Mouse (Mus musculus): Measurements from ENCODE around the gene Pcsk6.
"Not testable (repeated sequence)": the region's sequence is repeated elsewhere in the genome, so short reads cannot be mapped to it uniquely, and the experiment has no call there.

Pcsk6 gene

GRCm38 (mm10) chr7:65861591-65862472 lies at the start of gene Pcsk6:
Pcsk6 (plus strand) TSS chr7:65861734.
- no peak for DNase-seq (ENCODE audit: low read depth)

- DNase-seq (ENCODE audit: low read depth): no peak
Observed at GRCm38 (mm10) chr7:65813611-65814212, 47.8 kb upstream of the Pcsk6 start.

- no peak for DNase-seq (ENCODE audit: low read depth)
Observed at GRCm38 (mm10) chr7:65817564-65817963, 44.0 kb upstream of the Pcsk6 start.

DNA sequence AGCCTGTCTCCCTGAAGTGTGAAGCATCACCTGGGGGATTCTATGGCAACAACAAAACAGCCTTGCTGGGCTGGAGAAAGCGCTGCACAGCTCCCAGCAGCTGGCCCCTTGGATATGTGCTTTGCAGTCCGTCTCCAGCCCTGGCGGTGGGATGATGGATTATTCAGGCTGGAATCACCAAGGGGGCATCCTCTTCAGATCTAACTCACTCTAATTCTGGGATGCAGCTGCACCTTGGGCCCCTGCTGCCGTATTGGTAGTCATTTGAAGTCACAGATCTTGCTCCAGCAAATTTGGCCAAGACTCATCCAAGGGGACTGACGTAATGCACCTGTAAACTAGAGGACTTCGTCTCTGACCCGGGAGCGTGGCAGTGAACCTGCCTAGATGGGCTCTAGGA lies 41.1 kb upstream of the Pcsk6 start:
- no peak for DNase-seq (ENCODE audit: low read depth)

DNA sequence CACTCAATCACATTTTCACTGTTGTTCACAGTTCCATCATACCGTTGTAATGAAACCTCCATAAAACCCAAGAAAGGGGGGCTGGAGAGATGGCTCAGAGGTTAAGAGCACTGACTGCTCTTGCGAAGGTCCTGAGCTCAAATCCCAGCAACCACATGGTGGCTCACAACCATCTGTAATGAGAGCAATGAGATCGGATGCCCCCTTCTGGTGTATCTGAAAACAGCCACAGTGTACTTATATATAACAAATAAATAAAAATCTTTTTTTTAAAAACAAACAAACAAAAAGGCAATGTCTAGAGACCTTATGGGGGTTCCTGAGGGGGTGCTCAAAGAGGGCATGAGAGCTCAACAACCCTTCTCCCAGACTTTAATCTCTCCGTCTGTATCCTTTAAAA lies 39.6 kb upstream of the Pcsk6 start:
- not testable (repeated sequence) for DNase-seq (ENCODE audit: low read depth)

DNA sequence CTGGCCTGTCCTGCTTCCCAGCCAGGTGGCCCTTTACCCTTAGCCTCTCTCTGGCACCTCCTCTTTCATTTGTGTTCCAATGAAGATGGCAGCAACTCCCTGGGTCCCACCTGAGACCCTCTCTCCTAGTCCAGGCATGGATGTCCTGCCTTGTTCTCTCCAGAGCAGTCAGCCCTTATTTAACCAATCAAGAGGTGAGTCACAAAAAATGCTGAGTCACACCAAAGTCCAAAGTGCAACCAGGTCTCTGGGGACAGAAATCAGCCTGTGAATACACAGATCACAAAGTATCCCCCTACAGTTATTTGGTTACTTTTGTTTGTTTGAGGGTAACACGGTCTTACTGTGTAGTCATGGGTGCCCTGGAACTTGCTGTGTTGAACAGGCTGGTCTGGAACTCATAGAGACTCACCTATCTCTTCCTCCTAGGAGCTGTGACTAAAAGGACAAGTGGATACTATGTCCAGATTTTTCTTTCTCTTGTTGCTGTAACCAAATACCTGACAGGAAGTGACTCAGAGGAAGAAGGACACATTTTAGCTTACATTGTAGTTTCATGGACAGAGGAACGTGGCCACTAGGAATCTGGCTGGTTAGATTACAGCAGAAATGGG lies 38.9 kb upstream of the Pcsk6 start:
- no peak for DNase-seq (ENCODE audit: low read depth)

DNA sequence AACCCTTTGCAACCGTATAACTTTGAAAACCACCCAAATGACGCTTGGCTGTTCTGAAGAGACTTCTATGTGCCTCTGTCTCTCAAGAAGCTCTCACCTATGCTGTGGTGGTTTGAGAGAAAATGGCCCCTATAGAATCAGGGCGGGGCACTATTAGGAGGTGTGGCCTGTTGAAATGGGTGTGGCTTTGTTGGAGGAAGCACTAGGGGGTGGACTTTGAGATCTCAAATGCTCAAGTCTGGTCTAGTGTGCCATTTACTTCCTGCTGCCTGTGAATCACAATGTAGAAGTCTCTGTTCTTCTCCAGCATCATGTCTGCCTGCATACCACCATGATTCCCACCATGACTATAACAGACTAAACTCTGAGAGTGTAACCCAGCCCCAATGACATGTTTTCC lies 21.8 kb upstream of the Pcsk6 start:
- DNase-seq (ENCODE audit: low read depth): no peak

DNA sequence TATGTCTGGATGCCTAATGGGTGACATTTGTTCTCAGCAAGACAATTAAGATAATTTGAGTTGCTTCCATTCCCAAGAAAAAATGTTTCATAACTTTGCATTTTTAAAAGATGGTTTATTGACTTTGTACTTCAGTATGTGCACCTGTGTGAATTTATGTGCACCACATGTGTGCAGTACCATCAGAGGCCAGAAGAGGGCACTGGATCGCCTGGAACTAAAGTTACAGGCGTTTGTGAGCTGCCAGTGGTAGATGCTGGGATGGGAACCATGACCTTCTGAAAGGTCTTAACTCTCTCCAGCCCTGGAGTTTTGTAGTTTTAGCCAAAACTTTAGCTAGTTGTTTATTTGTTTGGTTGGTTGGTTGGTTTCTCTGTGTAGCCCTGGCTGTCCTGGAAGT lies 18.3 kb upstream of the Pcsk6 start:
- no peak for DNase-seq (ENCODE audit: low read depth)

- DNase-seq (ENCODE audit: low read depth): no peak
Observed at GRCm38 (mm10) chr7:65860981-65861380, 553 bp upstream of the Pcsk6 start.

GRCm38 (mm10) chr7:65862473-65863176 lies 1.1 kb downstream of the Pcsk6 start:
- DNase-seq (ENCODE audit: low read depth): no peak

GRCm38 (mm10) chr7:65869173-65869572 lies 7.6 kb downstream of the Pcsk6 start:
- DNase-seq (ENCODE audit: low read depth): no peak

- DNase-seq (ENCODE audit: low read depth): no peak
Observed at GRCm38 (mm10) chr7:65869794-65870193, 8.3 kb downstream of the Pcsk6 start.

DNA sequence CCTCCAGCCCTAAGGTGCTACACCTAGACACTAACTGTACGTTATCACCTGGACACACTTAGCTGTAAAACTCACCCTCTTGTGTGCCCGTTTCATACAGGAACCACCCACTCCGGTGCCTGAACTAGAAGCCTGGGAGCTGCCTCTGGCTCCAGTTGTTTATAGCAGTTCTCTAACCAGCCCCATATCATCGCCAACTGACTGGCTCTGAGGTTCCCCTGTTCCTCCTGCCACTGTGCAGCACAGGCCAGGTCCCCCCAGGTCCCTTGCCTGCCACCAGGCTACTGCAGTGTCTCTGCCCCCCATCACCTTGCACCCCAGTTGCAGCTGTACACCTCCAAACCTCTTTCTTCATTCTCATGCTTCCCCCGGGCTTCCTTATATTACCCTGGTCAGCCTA lies 8.7 kb downstream of the Pcsk6 start:
- no peak for DNase-seq (ENCODE audit: low read depth)

DNA sequence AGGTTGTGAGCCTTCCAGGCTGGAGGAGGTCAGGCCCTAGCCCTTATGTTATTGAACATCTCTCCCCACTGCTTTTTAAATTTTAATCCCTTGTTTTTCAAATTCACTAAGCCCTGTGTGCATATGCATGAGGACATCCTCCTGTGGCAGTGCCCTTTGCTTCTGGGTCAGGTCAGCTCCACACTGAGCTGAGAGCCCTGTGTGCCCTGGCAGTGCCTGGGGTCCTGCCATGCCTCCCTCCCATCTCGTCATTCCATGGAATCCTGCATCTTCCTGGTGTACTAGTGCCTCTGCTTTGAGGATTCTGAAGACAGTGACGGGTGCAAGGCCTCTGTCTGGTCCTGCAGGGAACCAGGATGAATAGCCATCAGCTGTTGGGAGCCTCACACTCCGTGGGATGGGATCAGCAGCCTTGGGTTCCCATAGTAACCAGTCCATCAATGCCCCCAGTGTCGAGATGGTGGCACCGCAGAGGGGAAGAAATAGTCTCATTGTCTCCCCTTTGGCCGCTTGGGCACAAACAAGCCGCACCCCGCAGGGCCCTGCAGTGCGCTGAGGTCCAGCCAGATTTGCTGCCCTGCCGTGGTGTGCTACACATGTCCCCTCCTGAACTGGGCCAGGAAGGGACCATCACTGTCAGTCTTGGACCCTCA lies 9.5 kb downstream of the Pcsk6 start:
- DNase-seq (ENCODE audit: low read depth): no peak

- no peak for DNase-seq (ENCODE audit: low read depth)
Observed at GRCm38 (mm10) chr7:65871851-65872250, 10.3 kb downstream of the Pcsk6 start.

GRCm38 (mm10) chr7:65873176-65873845 lies 11.8 kb downstream of the Pcsk6 start:
- no peak for DNase-seq (ENCODE audit: low read depth)

DNA sequence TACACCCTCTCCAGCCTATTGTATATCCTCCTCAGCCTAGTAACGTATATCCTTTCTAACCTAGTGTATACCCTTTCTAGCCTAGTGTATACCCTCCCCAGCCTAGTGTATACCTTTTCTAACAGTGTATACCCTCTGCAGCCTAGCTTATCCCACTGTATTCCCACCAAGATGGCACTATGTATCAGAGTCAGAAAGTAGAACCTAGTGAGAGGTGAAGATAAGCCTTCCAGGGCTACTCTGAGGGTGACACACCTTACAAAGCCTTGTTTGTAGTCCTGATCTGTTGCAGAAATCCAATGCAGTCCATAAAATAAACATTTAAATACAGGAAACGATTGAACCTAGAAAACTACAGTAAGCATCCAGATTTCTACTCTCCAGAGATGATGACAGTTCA lies 12.4 kb downstream of the Pcsk6 start:
- DNase-seq (ENCODE audit: low read depth): no peak

- DNase-seq (ENCODE audit: low read depth): no peak
Observed at GRCm38 (mm10) chr7:65876596-65876995, 15.1 kb downstream of the Pcsk6 start.

- no peak for DNase-seq (ENCODE audit: low read depth)
Observed at GRCm38 (mm10) chr7:65878234-65878633, 16.7 kb downstream of the Pcsk6 start.

DNA sequence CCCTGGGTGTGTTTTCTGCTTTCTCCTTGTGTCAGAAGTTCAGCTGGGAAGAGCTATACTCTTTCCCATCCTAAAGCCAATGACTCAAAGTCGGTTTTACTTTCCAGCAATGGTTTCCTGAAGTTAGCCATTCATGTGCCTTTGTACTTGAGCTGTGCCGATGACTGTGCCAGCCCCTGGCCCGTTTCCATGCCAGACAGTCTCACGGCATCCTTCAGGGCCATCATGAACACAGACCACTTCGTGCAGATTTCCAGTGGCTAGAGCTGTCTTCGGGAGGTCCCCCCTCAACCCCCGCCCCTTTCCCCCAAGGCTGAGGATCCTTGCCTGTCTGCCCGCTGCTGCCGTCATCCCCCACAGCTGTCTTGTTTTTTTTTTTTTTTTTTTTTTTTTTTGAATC lies 17.8 kb downstream of the Pcsk6 start:
- no peak for DNase-seq (ENCODE audit: low read depth)

DNA sequence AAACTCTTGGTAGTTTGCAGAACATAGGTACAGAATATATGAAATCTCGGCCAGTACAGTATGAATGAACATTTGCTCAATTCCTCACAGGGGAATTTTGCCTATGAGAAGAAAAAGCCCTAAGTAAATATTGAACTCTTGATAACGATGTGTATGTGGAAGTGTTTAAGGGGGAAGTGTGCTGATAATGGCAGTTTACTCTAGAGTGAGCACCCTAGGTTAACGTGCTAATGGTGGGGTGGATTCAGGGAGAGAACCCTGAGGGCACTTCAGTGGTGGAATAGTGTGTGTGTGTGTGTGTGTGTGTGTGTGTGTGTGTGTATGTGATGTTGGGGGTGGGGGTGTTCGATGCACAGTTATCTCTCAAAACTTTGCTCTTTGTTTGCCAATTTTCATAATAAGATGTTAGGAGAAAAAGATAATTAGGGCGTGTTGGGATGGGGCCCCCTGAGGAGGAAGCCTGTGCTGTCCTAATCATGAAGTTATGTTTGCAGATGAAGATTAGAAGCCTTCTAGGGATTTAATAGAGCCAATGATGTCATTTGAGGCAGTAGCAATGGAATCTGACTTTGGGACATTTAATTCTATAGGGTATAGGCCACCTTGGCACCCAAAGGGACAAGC lies 19.2 kb downstream of the Pcsk6 start:
- no peak for DNase-seq (ENCODE audit: low read depth)
